Mouse (Mus musculus) CH12.LX (cell line): ENCODE measurements around the gene 5730522E02Rik. TPM values are rescaled to one million over a fixed set of nuclear protein-coding genes. Genes with fewer than 3 reads are reported as not detected.
A peak's percentile ranks its signal among the peaks of the same experiment; 100 is the strongest.

ENCODE experiments used
- DNase-seq: peaks from one replicate; pipeline ENCODE4 v3.0.0-alpha.2; 2013; ENCODE audit errors: extremely low read depth
- H3K27ac ChIP-seq: 2 replicates; pipeline ENCODE4 v1.5.1; 2012; ENCODE audit warnings: low read depth, mild to moderate bottlenecking, control low read depth, moderate library complexity; ENCODE audit not compliant: insufficient read depth
- H3K27me3 ChIP-seq: replicated peaks from 2 replicates; pipeline ENCODE3; 2012; ENCODE audit warnings: inconsistent platforms
- H3K36me3 ChIP-seq, 2 experiments: replicated peaks in 1 of 2; 2 replicates each; pipeline versions ENCODE3 to v1.6.1; 2012; ENCODE audit warnings: inconsistent platforms in 1 of 2, low read length in 1 of 2, mild to moderate bottlenecking in 1 of 2, mixed read lengths in 1 of 2, moderate library complexity in 1 of 2; ENCODE audit not compliant: control insufficient read depth in 1 of 2, insufficient read depth in 1 of 2
- H3K4me1 ChIP-seq, 2 experiments: 2 replicates each; pipeline ENCODE4 v1.6.1; 2012; ENCODE audit warnings: inconsistent platforms in 1 of 2, moderate library complexity in 1 of 2; ENCODE audit not compliant: insufficient read depth in 2 of 2, control insufficient read depth in 1 of 2
- H3K4me2 ChIP-seq: 2 replicates; pipeline ENCODE4 v1.6.1; 2012; ENCODE audit warnings: low read depth, mild to moderate bottlenecking, control low read depth; ENCODE audit not compliant: poor library complexity, insufficient read depth, severe bottlenecking
- H3K4me3 ChIP-seq, 3 experiments: fragments of 150-350 bp in 1 of 3; sonication (generic) in 1 of 3; replicated peaks in 1 of 3; 2 replicates each; pipeline versions ENCODE3 to v1.5.1; 2011 to 2012; ENCODE audit warnings: low read depth in 2 of 3, low read length in 2 of 3, mild to moderate bottlenecking in 2 of 3, moderate library complexity in 2 of 3, control low read depth in 1 of 3, improper control_type of control experiment in 1 of 3, inconsistent platforms in 1 of 3, mixed read lengths in 1 of 3; ENCODE audit not compliant: poor library complexity in 1 of 3
- H3K79me2 ChIP-seq: replicated peaks from 2 replicates; pipeline ENCODE4 v1.6.1; 2012; ENCODE audit warnings: mild to moderate bottlenecking, moderate library complexity; ENCODE audit not compliant: control insufficient read depth, poor library complexity, insufficient read depth, severe bottlenecking; ENCODE audit errors: extremely low read depth
- H3K9ac ChIP-seq: 2 replicates; pipeline ENCODE4 v1.6.1; 2012; ENCODE audit warnings: low read depth, mild to moderate bottlenecking, control low read depth, moderate library complexity; ENCODE audit not compliant: insufficient read depth
- H3K9me3 ChIP-seq: replicated peaks from 2 replicates; pipeline ENCODE3; 2012; ENCODE audit warnings: low read length, inconsistent platforms, mixed read lengths
- BHLHE40 ChIP-seq: IDR thresholded peaks from 2 replicates; pipeline ENCODE4 v1.6.1; 2011; ENCODE audit warnings: mild to moderate bottlenecking, low read depth, low read length, improper control_type of control experiment
- CHD1 ChIP-seq: IDR thresholded peaks from 2 replicates; pipeline ENCODE4 v1.6.1; 2012; ENCODE audit warnings: low read depth, low read length, improper control_type of control experiment, inconsistent platforms
- EP300 ChIP-seq: IDR thresholded peaks from 2 replicates; pipeline ENCODE4 v1.6.1; 2011; ENCODE audit warnings: low read length, improper control_type of control experiment
- IRF4 ChIP-seq: IDR thresholded peaks from 2 replicates; pipeline ENCODE4 v1.6.1; 2014; ENCODE audit warnings: low read depth, mild to moderate bottlenecking, inconsistent platforms, low read length, improper control_type of control experiment
- JUND ChIP-seq: conservative IDR thresholded peaks from 2 replicates; pipeline ENCODE4 v1.6.1; 2011; ENCODE audit warnings: low read depth, low read length, improper control_type of control experiment
- MAFK ChIP-seq: IDR thresholded peaks from 2 replicates; pipeline ENCODE4 v1.6.1; 2011; ENCODE audit warnings: low read length, improper control_type of control experiment; ENCODE audit not compliant: insufficient replicate concordance
- MAX ChIP-seq: IDR thresholded peaks from 2 replicates; pipeline ENCODE4 v1.6.1; 2011; ENCODE audit warnings: low read length, improper control_type of control experiment
- MEF2A ChIP-seq: IDR thresholded peaks from 2 replicates; pipeline ENCODE4 v1.6.1; 2014; ENCODE audit warnings: low read depth, mild to moderate bottlenecking, inconsistent platforms, low read length, improper control_type of control experiment, borderline replicate concordance
- MYC ChIP-seq: IDR thresholded peaks from 2 replicates; pipeline ENCODE4 v1.6.1; 2011; ENCODE audit warnings: low read depth, mild to moderate bottlenecking, improper control_type of control experiment, low read length
- PAX5 ChIP-seq: IDR thresholded peaks from 2 replicates; pipeline ENCODE4 v1.6.1; 2012; ENCODE audit warnings: low read length, inconsistent platforms, mixed read lengths
- POLR2A ChIP-seq: IDR thresholded peaks from 2 replicates; pipeline ENCODE4 v1.6.1; 2011; ENCODE audit warnings: low read depth, mild to moderate bottlenecking, improper control_type of control experiment, low read length
- POLR2AphosphoS2 ChIP-seq: IDR thresholded peaks from 2 replicates; pipeline ENCODE4 v1.6.1; 2011; ENCODE audit warnings: low read depth, low read length, improper control_type of control experiment
- ZKSCAN1 ChIP-seq: IDR thresholded peaks from 2 replicates; pipeline ENCODE4 v1.6.1; 2012; ENCODE audit warnings: low read depth, inconsistent platforms, low read length, improper control_type of control experiment, borderline replicate concordance
- dilution Hi-C: fragments of 300-500 bp; cut with MboI; formaldehyde crosslinking; loops from 2 replicates; pipeline ENCODE4 v1.14.3; 2020; ENCODE audit warnings: low sequenced_read_pairs; ENCODE audit not compliant: extremely low pct_unique_long_range_greater_than_20kb, extremely low pct_ligation_motif_present
- in situ Hi-C: fragments of 300-500 bp; cut with MboI; formaldehyde crosslinking; loops from 3 replicates; pipeline ENCODE4 v1.14.3; 2019; ENCODE audit warnings: low sequenced_read_pairs, low pct_ligation_motif_present, low pct_unique_long_range_greater_than_20kb, mixed read lengths
- polyA plus RNA-seq: library from polyadenylated mRNA; unstranded; fragments of >175 nt; gene quantifications from 2 replicates; pipeline ENCODE4 v1.2.1, GENCODE M21; 2012; ENCODE audit warnings: low read depth; ENCODE audit not compliant: insufficient read length
- total RNA-seq, 2 experiments: library from RNA; depleted of rRNA; stranded (reverse); fragments of 300-350 nt in 1 of 2; fragments of >200 nt in 1 of 2; gene quantifications; 2 replicates each; pipeline ENCODE4 v1.2.3; 2012 to 2014

Gene 5730522E02Rik
- total and polyA plus RNA-seq, 3 experiments, result not detected

DNA sequence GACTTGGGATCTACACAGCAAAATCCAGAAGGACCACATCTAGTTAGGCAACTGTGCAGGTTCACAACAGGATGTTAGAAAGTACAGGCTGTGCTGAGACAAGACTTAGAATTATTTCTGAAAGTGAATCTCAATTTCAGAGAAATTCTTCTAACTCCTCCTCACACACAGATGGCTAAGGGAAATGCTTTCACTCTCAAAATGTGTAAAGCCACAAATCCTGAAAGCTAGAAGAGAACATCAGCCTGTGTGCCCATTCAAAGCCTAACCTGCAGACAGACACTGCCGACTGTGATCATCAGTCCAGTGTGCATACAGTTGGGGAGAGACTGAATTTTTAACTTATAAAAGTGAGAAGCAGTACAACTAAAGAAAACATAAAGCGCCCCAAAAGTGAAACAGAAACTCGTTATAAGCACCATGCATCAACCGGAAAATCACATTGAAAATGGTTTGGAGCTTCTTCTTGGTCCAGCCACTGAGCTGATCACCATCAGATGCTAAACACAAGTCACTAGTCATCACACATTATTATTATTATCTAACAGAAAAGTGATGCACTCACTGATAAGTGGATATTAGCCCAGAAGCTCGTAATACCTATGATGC, 45.8 kb downstream of the 5730522E02Rik start:
- peak overlapping the region; percentile 4 to 22 (median 14) for H3K4me3 ChIP-seq
- in situ Hi-C loops, result no loop called here

DNA sequence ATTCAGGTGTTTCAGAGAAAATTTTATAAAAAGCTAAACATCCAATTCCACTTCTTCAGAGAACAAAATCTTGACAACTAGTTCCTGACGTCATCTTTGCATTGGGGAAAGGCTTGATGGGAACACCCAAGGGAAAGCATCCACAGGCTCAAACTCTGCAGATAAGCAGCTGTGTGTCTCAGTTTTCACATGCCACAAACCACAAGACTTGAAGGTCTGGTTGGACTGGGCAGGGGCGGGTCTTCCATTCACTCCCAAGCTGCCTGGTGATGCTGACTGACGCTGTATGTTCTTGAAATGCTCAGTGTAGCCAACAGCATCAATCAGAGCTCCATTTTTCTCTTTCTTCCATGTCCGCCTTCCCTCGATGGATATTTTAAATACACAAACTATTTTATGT, 49.2 kb downstream of the 5730522E02Rik start:
- TF ChIP-seq JUND (no peak), CHD1 (no peak), ZKSCAN1 (no peak), MEF2A (no peak), MYC (no peak), PAX5 (no peak), POLR2AphosphoS2 (no peak)
- H3K36me3 ChIP-seq, result no peaks in the 10 kb centered on the region
- in situ Hi-C loops (no loop called here), dilution Hi-C loops (no loop called here)
- DNase-seq, result peak; percentile 33
- H3K27me3 ChIP-seq, result no peaks in the 10 kb centered on the region
- H3K4me3 ChIP-seq, result no peak overlapping the region
- H3K79me2 ChIP-seq, result no peaks in the 10 kb centered on the region
- H3K4me2 ChIP-seq, result no peak overlapping the region
- H3K9ac ChIP-seq, result no peak overlapping the region
- peaks cover 0 to 23% of the 10 kb centered on the region in 2 experiments; a peak in 2 of 4 replicates for H3K4me1 ChIP-seq
- no peak overlapping the region for H3K27ac ChIP-seq
- H3K9me3 ChIP-seq, result no peaks in the 10 kb centered on the region

More for the DNA sequence above, 45.8 kb downstream of the 5730522E02Rik start:
- dilution Hi-C loops, result no loop called here
- H3K9me3 ChIP-seq, result no peaks in the 10 kb centered on the region
- peak overlapping the region; percentile 81 for H3K4me2 ChIP-seq
- no peaks in the 10 kb centered on the region for H3K36me3 ChIP-seq
- no peak for TF ChIP-seq POLR2AphosphoS2
- TF ChIP-seq IRF4, result peak; percentile 20; the same call in 1 of the 2 replicates
- TF ChIP-seq ZKSCAN1, result no peak
- TF ChIP-seq POLR2A, result no peak
- TF ChIP-seq EP300, result peak; percentile 52; the same call in 1 of the 2 replicates
- peak; percentile 12; the same call in 1 of the 2 replicates for TF ChIP-seq MAX
- TF ChIP-seq JUND, result no peak
- TF ChIP-seq MAFK, result 0 out of 2 replicates have a peak, but pooled peaks have one; percentile 11
- TF ChIP-seq BHLHE40, result 0 out of 2 replicates have a peak, but pooled peaks have one; percentile 19
- TF ChIP-seq CHD1, result no peak
- no peaks in the 10 kb centered on the region for H3K79me2 ChIP-seq
- no peak overlapping the region for H3K27ac ChIP-seq
- peak; percentile 14 for DNase-seq
- no peak overlapping the region; the same call in 1 of the 2 replicates for H3K9ac ChIP-seq
- no peaks in the 10 kb centered on the region for H3K27me3 ChIP-seq
- peaks cover 0 to 23% of the 10 kb centered on the region in 2 experiments; a peak in 2 of 4 replicates for H3K4me1 ChIP-seq
